Mouse (Mus musculus) thymus, postnatal 25 days (tissue): ENCODE data around the gene Nr4a1.

Source experiments
- DNase-seq: peaks from one replicate; pipeline ENCODE4 v3.0.0; 2022

Nr4a1 gene

GRCm38 (mm10) chr15:101233641-101234275, 20.3 kb upstream of the Nr4a1 start:
- DNase-seq: no peak

- DNase-seq: no peak
Observed at GRCm38 (mm10) chr15:101234611-101235341, 19.3 kb upstream of the Nr4a1 start.

GRCm38 (mm10) chr15:101235342-101235698, 18.7 kb upstream of the Nr4a1 start:
- DNase-seq: peak; percentile 88

- peak; percentile 54 for DNase-seq
Observed at GRCm38 (mm10) chr15:101235728-101236327, 18.2 kb upstream of the Nr4a1 start.

GRCm38 (mm10) chr15:101236878-101237277, 17.2 kb upstream of the Nr4a1 start:
- DNase-seq: peak; percentile 82

- peak; percentile 85 for DNase-seq
Observed at GRCm38 (mm10) chr15:101238885-101239511, 15.1 kb upstream of the Nr4a1 start.

- no peak for DNase-seq
Observed at GRCm38 (mm10) chr15:101239821-101240220, 14.2 kb upstream of the Nr4a1 start.

- DNase-seq: peak; percentile 92
Observed at GRCm38 (mm10) chr15:101240799-101241204, 13.3 kb upstream of the Nr4a1 start.

GRCm38 (mm10) chr15:101241236-101241635, 12.8 kb upstream of the Nr4a1 start:
- no peak for DNase-seq

- DNase-seq: no peak
Observed at GRCm38 (mm10) chr15:101241853-101242252, 12.2 kb upstream of the Nr4a1 start.

- no peak for DNase-seq
Observed at GRCm38 (mm10) chr15:101242645-101243044, 11.4 kb upstream of the Nr4a1 start.

GRCm38 (mm10) chr15:101244012-101244411, 10.1 kb upstream of the Nr4a1 start:
- no peak for DNase-seq

GRCm38 (mm10) chr15:101246231-101247154, 7.6 kb upstream of the Nr4a1 start:
- peak; percentile 94 for DNase-seq

GRCm38 (mm10) chr15:101247155-101247498, 6.9 kb upstream of the Nr4a1 start:
- DNase-seq: no peak

GRCm38 (mm10) chr15:101248029-101248710, 5.9 kb upstream of the Nr4a1 start:
- DNase-seq: no peak

GRCm38 (mm10) chr15:101250220-101250800, 3.8 kb upstream of the Nr4a1 start:
- DNase-seq: no peak

- DNase-seq: no peak
Observed at GRCm38 (mm10) chr15:101251930-101252329, 2.1 kb upstream of the Nr4a1 start.

GRCm38 (mm10) chr15:101252614-101253013, 1.5 kb upstream of the Nr4a1 start:
- DNase-seq: no peak

- DNase-seq: no peak
Observed at GRCm38 (mm10) chr15:101253563-101253885, 545 bp upstream of the Nr4a1 start.

GRCm38 (mm10) chr15:101255842-101256462, 1.9 kb downstream of the Nr4a1 start:
- no peak for DNase-seq

GRCm38 (mm10) chr15:101256463-101257206, 2.6 kb downstream of the Nr4a1 start:
- DNase-seq: no peak
